8 mouse cellular contexts compared by ENCODE assay signal in the genomic region with DNA sequence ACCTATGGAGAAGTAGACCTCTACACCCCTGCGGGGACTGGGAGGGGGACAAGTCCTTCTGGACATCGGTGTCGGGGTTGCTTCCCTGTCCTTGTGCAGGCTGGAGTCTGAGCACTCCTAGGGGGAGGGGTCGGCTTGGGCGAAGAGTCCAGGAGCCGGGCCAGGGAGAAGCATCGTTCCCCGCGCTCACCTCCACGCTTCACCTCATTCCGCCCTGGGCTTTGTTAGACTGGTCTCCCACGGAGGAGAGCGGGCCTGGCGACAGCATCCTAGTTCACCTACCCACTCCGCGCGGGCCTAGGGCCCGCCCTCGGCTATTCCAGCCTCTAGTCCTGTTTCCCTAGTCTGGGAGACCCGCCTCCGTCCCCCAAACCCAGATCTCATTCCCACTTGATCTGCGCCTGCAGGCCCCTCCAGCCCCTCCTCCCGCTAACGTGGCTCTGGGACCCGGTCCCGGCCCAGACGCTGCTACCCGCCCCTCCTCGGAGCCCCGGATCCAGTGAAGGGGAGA. TPM values are rescaled to one million over a fixed set of nuclear protein-coding genes. Genes with fewer than 3 reads are reported as not detected.
DNase-seq lines count a peak whose midpoint lies in the region; ATAC-seq lines count a peak whose summit lies in the region.

No protein-coding gene starts in this region.

- H3K4me1 ChIP-seq in lung, embryonic 16.5 days (replicated peaks; ENCODE audit: control insufficient read depth, insufficient read depth, low read length): peaks cover 31% of the 10 kb centered on the region
- peaks cover 46% of the 10 kb centered on the region for H3K4me1 ChIP-seq in heart, embryonic 13.5 days

- ATAC-seq in lung, embryonic 16.5 days (ENCODE audit: low read depth): no peak
- ATAC-seq in heart, embryonic 13.5 days (ENCODE audit: extremely low read depth, insufficient number of reproducible peaks, low FRiP score, low TSS enrichment): no peak

- DNase-seq in lung, postnatal 25 days (ENCODE audit: low spot score): no peak
- DNase-seq in cerebellum, adult 9-10 months: peak; percentile 61
- peak; percentile 16 for DNase-seq in liver
- DNase-seq in retina, embryonic 14.5 days (ENCODE audit: low spot score): peak; percentile 45
- DNase-seq in frontal cortex, adult 2 months (ENCODE audit: extremely low spot score in 1 of 2, low spot score in 1 of 2): no peak
- DNase-seq in layer of hippocampus, adult 18-20 months (ENCODE audit: low spot score in 2 of 2): no peak

- H3K4me2 ChIP-seq in lung, embryonic 16.5 days (ENCODE audit: low read depth, low read length): peak overlapping the region; percentile 95
- H3K4me2 ChIP-seq in heart, embryonic 13.5 days: peak overlapping the region; percentile 94

- H3K36me3 ChIP-seq in lung, embryonic 16.5 days (ENCODE audit: control insufficient read depth, insufficient read depth, low read length): no peaks in the 10 kb centered on the region
- H3K36me3 ChIP-seq in heart, embryonic 13.5 days: peaks cover 8% of the 10 kb centered on the region; the same call in 1 of the 2 replicates

- no peaks in the 10 kb centered on the region for H3K9me3 ChIP-seq in lung, embryonic 16.5 days (ENCODE audit: control insufficient read depth, low read length)
- H3K9me3 ChIP-seq in heart, embryonic 13.5 days: no peaks in the 10 kb centered on the region

- no peak overlapping the region for H3K27ac ChIP-seq in lung, embryonic 16.5 days (ENCODE audit: low read length)
- H3K27ac ChIP-seq in heart, embryonic 13.5 days (replicated peaks): no peak overlapping the region

- peak overlapping the region; percentile 78 for H3K9ac ChIP-seq in lung, embryonic 16.5 days (ENCODE audit: low read length)
- H3K9ac ChIP-seq in heart, embryonic 13.5 days: peak overlapping the region; percentile 85

- no peaks in the 10 kb centered on the region for H3K27me3 ChIP-seq in lung, embryonic 16.5 days (ENCODE audit: control insufficient read depth, insufficient read depth, low read depth, low read length)
- peaks cover 9% of the 10 kb centered on the region; the same call in 1 of the 2 replicates for H3K27me3 ChIP-seq in heart, embryonic 13.5 days (replicated peaks)

- peak overlapping the region; percentile 81 for H3K4me3 ChIP-seq in lung, embryonic 16.5 days (ENCODE audit: low read length)
- H3K4me3 ChIP-seq in heart, embryonic 13.5 days: peak overlapping the region; percentile 75

- WGBS in lung, embryonic 16.5 days: 3% methylated on average over 30 of the region's 30 CpGs
- 2% methylated on average over 29 of the region's 30 CpGs for WGBS in heart, embryonic 13.5 days

RNA-seq across cellular contexts. Expression of gene Sema6c, which starts 0.8 kb away (rescaled TPM):
- 3.2 and 4.1 TPM in 2 replicates for polyA plus RNA-seq in lung, embryonic 16.5 days (2015; fragmentation: Nextera tagmentation; extraction: Ambion mirVana)
- 2.9 and 3.0 TPM in 2 replicates for polyA plus RNA-seq in heart, embryonic 13.5 days (2015; fragmentation: Nextera tagmentation; extraction: Ambion mirVana)
- 34.6 and 35.8 TPM in 2 replicates for polyA plus RNA-seq in frontal cortex, adult 2 months (2012; rRNA removed)
- 10 to 100 TPM; 29.4 to 34.2 TPM for total RNA-seq in layer of hippocampus, adult 18-20 months (2021)

RNA-seq across cellular contexts. Expression of gene Tnfaip8l2, which starts 18.9 kb away (rescaled TPM):
- 4.0 and 5.4 TPM in 2 replicates for polyA plus RNA-seq in lung, embryonic 16.5 days (2015; fragmentation: Nextera tagmentation; extraction: Ambion mirVana)
- 2.1 and 2.8 TPM in 2 replicates for polyA plus RNA-seq in heart, embryonic 13.5 days (2015; fragmentation: Nextera tagmentation; extraction: Ambion mirVana)
- 4.0 and 5.9 TPM in 2 replicates for polyA plus RNA-seq in frontal cortex, adult 2 months (2012; rRNA removed)
- 1 to 10 TPM; 2.6 to 3.1 TPM for total RNA-seq in layer of hippocampus, adult 18-20 months (2021)

RNA-seq across cellular contexts. Expression of gene Lysmd1, which starts 27.2 kb away (rescaled TPM):
- polyA plus RNA-seq in lung, embryonic 16.5 days (2015; fragmentation: Nextera tagmentation; extraction: Ambion mirVana): 16.2 and 16.9 TPM in 2 replicates
- polyA plus RNA-seq in heart, embryonic 13.5 days (2015; fragmentation: Nextera tagmentation; extraction: Ambion mirVana): 8.8 and 9.8 TPM in 2 replicates
- polyA plus RNA-seq in frontal cortex, adult 2 months (2012; rRNA removed): 20.2 and 21.2 TPM in 2 replicates
- total RNA-seq in layer of hippocampus, adult 18-20 months (2021): 10 to 100 TPM; 16.1 to 16.5 TPM

RNA-seq across cellular contexts. Expression of gene Scnm1, which starts 27.3 kb away (rescaled TPM):
- 69.9 and 79.0 TPM in 2 replicates for polyA plus RNA-seq in lung, embryonic 16.5 days (2015; fragmentation: Nextera tagmentation; extraction: Ambion mirVana)
- 51.7 and 54.2 TPM in 2 replicates for polyA plus RNA-seq in heart, embryonic 13.5 days (2015; fragmentation: Nextera tagmentation; extraction: Ambion mirVana)
- 118 and 124 TPM in 2 replicates for polyA plus RNA-seq in frontal cortex, adult 2 months (2012; rRNA removed)
- 10 to 100 TPM; 43.5 to 48.9 TPM for total RNA-seq in layer of hippocampus, adult 18-20 months (2021)

RNA-seq across cellular contexts. Expression of gene Tmod4, which starts 36.8 kb away (rescaled TPM):
- 2.7 and 4.4 TPM in 2 replicates for polyA plus RNA-seq in lung, embryonic 16.5 days (2015; fragmentation: Nextera tagmentation; extraction: Ambion mirVana)
- 0.82 and 1.4 TPM in 2 replicates for polyA plus RNA-seq in heart, embryonic 13.5 days (2015; fragmentation: Nextera tagmentation; extraction: Ambion mirVana)
- polyA plus RNA-seq in frontal cortex, adult 2 months (2012; rRNA removed): 0.98 and 2.4 TPM in 2 replicates
- total RNA-seq in layer of hippocampus, adult 18-20 months (2021): under 1 TPM; 0.48 to 0.82 TPM

Comparison
In these comparisons a context has a peak if more than half of its experiments do, and no peak if none do; other contexts are left out.
1. DNase-seq: peak in cerebellum, adult 9-10 months (single experiment), liver (single experiment) and retina, embryonic 14.5 days (single experiment); none in lung, postnatal 25 days (single experiment), frontal cortex, adult 2 months (0 of 2) and layer of hippocampus, adult 18-20 months (0 of 2).